Mouse (Mus musculus): ENCODE measurements around the gene Aprt.

GRCm38 (mm10) chr8:122527937-122528336, 48.8 kb downstream of the Aprt start:
- TF ChIP-seq CTCF (IDR thresholded peaks at IDR 0.05; ENCODE audit: low read depth) (no peak), EP300 (optimal IDR thresholded peaks at IDR 0.05) (no peak)

Measured in stomach, postnatal 0 days (tissue).